Comparison of ENCODE assay signal across 10 mouse cellular contexts in the genomic region with DNA sequence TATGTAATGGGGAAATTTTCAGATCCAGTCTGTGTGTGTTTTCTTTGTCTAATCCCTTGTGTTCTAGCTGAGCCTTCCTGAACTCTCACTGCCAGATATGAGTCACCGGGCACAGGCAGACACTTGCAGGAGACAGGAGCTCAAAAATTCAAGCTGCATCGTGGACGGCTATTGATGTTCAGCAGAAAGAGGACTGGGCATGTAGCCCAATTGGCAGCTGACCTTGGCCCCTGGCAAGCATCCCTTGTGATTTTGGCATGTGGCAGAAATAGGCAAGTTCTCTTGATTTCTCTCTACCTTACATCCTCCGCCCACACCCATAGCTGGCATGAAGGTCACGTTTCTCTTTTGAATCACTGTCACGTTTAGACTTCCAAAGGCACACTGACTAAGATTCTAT. TPM values are rescaled to one million over a fixed set of nuclear protein-coding genes. Genes with fewer than 3 reads are reported as not detected.
DNase-seq lines count a peak whose midpoint lies in the region; ATAC-seq and TF ChIP-seq lines count a peak whose summit lies in the region.
"Had no signal": no experiment of that assay in that cellular context is flagged by ENCODE, and none has a peak within 500 bp of the region (broad histone marks: within the 10 kb centered on the region; RNA-seq: fewer than 3 reads in every experiment).

No protein-coding gene starts in this region.

- no peak overlapping the region for H3K9ac ChIP-seq in midbrain, embryonic 14.5 days (replicated peaks; ENCODE audit: low read length)
- no peak overlapping the region for H3K9ac ChIP-seq in midbrain, embryonic 13.5 days (replicated peaks)
- no peak overlapping the region for H3K9ac ChIP-seq in intestine, postnatal 0 days (ENCODE audit: low read depth, low read length)
- H3K9ac ChIP-seq: neural tube, embryonic 13.5 days had no signal

- no peaks in the 10 kb centered on the region for H3K4me1 ChIP-seq in midbrain, embryonic 14.5 days (ENCODE audit: control insufficient read depth, insufficient read depth, low read length)
- H3K4me1 ChIP-seq in midbrain, embryonic 13.5 days (replicated peaks) = no peaks in the 10 kb centered on the region
- peaks cover 11% of the 10 kb centered on the region; the same call in 1 of the 2 replicates for H3K4me1 ChIP-seq in intestine, postnatal 0 days (replicated peaks; ENCODE audit: control insufficient read depth, insufficient read depth, low read length)
- H3K4me1 ChIP-seq: neural tube, embryonic 13.5 days had no signal

- H3K36me3 ChIP-seq in midbrain, embryonic 14.5 days (ENCODE audit: control insufficient read depth, insufficient read depth, low read length) = no peaks in the 10 kb centered on the region
- H3K36me3 ChIP-seq in midbrain, embryonic 13.5 days = no peaks in the 10 kb centered on the region
- no peaks in the 10 kb centered on the region for H3K36me3 ChIP-seq in intestine, postnatal 0 days (ENCODE audit: control insufficient read depth, insufficient read depth)
- H3K36me3 ChIP-seq: neural tube, embryonic 13.5 days had no signal

- H3K27me3 ChIP-seq in midbrain, embryonic 14.5 days (ENCODE audit: control insufficient read depth, insufficient read depth, low read length) = no peaks in the 10 kb centered on the region
- H3K27me3 ChIP-seq in midbrain, embryonic 13.5 days = no peaks in the 10 kb centered on the region
- H3K27me3 ChIP-seq in intestine, postnatal 0 days (replicated peaks; ENCODE audit: control insufficient read depth, insufficient read depth, low read length) = no peaks in the 10 kb centered on the region
- H3K27me3 ChIP-seq: neural tube, embryonic 13.5 days had no signal

- intact Hi-C loops in gastrocnemius, postnatal 14 days (cut with DNase I; ENCODE audit: low total_unique reads) = no loop called here

- TF ChIP-seq CTCF in intestine, postnatal 0 days (IDR thresholded peaks at IDR 0.05; ENCODE audit: low read depth) = no peak

- no peaks in the 10 kb centered on the region for H3K9me3 ChIP-seq in midbrain, embryonic 14.5 days (ENCODE audit: control insufficient read depth, low read length)
- H3K9me3 ChIP-seq in midbrain, embryonic 13.5 days = no peaks in the 10 kb centered on the region
- no peaks in the 10 kb centered on the region for H3K9me3 ChIP-seq in intestine, postnatal 0 days (ENCODE audit: control insufficient read depth)

- no peak overlapping the region; the same call in 1 of the 2 replicates for H3K27ac ChIP-seq in midbrain, embryonic 14.5 days (replicated peaks; ENCODE audit: low read depth, low read length)
- H3K27ac ChIP-seq in midbrain, embryonic 13.5 days = no peak overlapping the region
- no peak overlapping the region for H3K27ac ChIP-seq in intestine, postnatal 0 days (ENCODE audit: low read depth, low read length)
- H3K27ac ChIP-seq: kidney, postnatal 0 days; neural tube, embryonic 13.5 days had no signal

- H3K4me2 ChIP-seq in midbrain, embryonic 14.5 days (ENCODE audit: low read length) = no peak overlapping the region
- H3K4me2 ChIP-seq in midbrain, embryonic 13.5 days (replicated peaks) = no peak overlapping the region
- H3K4me2 ChIP-seq in intestine, postnatal 0 days (replicated peaks; ENCODE audit: low read depth) = no peak overlapping the region
- H3K4me2 ChIP-seq: neural tube, embryonic 13.5 days had no signal

- ATAC-seq in midbrain, embryonic 14.5 days (ENCODE audit: low FRiP score, low TSS enrichment) = no peak; the same call in 1 of the 2 replicates
- no peak for ATAC-seq in midbrain, embryonic 13.5 days
- ATAC-seq in erythroblast, adult 5-6 weeks (replicated peaks; ENCODE audit: low FRiP score, poor library complexity, severe bottlenecking) = no peak
- no peak for ATAC-seq in intestine, postnatal 0 days

- WGBS in midbrain, embryonic 14.5 days = 75% methylated on average over 6 of the region's 6 CpGs
- WGBS in midbrain, embryonic 13.5 days = 75% methylated on average over 6 of the region's 6 CpGs
- WGBS in intestine, postnatal 0 days = 71% methylated on average over 6 of the region's 6 CpGs

- peak; percentile 61 for DNase-seq in midbrain, embryonic 14.5 days
- DNase-seq in cerebellum, adult 11-12 months = peak; percentile 87
- peak; percentile 24 for DNase-seq in gastrocnemius, postnatal 14 days
- DNase-seq in layer of hippocampus, adult 9-11 months = peak; percentile 86
- DNase-seq in right cerebral cortex, postnatal 10 days (ENCODE audit: low spot score in 2 of 2) = peak; percentile 85 to 87

- no peak overlapping the region for H3K4me3 ChIP-seq in midbrain, embryonic 14.5 days (replicated peaks; ENCODE audit: low read depth, low read length)
- no peak overlapping the region for H3K4me3 ChIP-seq in midbrain, embryonic 13.5 days (replicated peaks)
- H3K4me3 ChIP-seq in intestine, postnatal 0 days (ENCODE audit: low read depth, low read length) = no peak overlapping the region
- H3K4me3 ChIP-seq: neural tube, embryonic 13.5 days had no signal

RNA-seq across cellular contexts. Expression of a gene that starts 15.0 kb away (rescaled TPM):
- polyA plus RNA-seq in midbrain, embryonic 14.5 days (2014; fragmentation: Nextera tagmentation; extraction: Ambion mirVana) = 37.6 and 55.6 TPM in 2 replicates
- polyA plus RNA-seq in midbrain, embryonic 13.5 days (2015; fragmentation: Nextera tagmentation; extraction: Ambion mirVana) = 32.9 and 33.1 TPM in 2 replicates
- total RNA-seq in gastrocnemius, postnatal 14 days (2021) = 1 to 10 TPM; 1.8 to 3.1 TPM
- not detected in 2 replicates for total RNA-seq in erythroblast, adult 5-6 weeks (2015; ENCODE audit: low replicate concordance)
- total RNA-seq in erythroblast, adult 5-6 weeks (2017; ENCODE audit: low replicate concordance) = 0.28 and 1.0 TPM in 2 replicates
- 3.1 and 3.4 TPM in 2 replicates for polyA plus RNA-seq in intestine, postnatal 0 days (2015; fragmentation: Nextera tagmentation; extraction: Ambion mirVana)

Comparison
In these comparisons a context has a peak if more than half of its experiments do, and no peak if none do; other contexts are left out.
1. DNase-seq: peak in every context shown above with its lines; median percentile 87 in cerebellum, adult 11-12 months; 86 in layer of hippocampus, adult 9-11 months; 86 in right cerebral cortex, postnatal 10 days; 61 in midbrain, embryonic 14.5 days; 24 in gastrocnemius, postnatal 14 days.